Mouse (Mus musculus) kidney, postnatal 0 days (tissue): ENCODE results near the gene Pitx3. TPM values are rescaled to one million over a fixed set of nuclear protein-coding genes. Genes with fewer than 3 reads are reported as not detected.
"Not testable (repeated sequence)": the region's sequence is repeated elsewhere in the genome, so short reads cannot be mapped to it uniquely, and the experiment has no call there.

Source experiments
- ATAC-seq: fragments of 200-750 bp; cut with Nextera tagmentation; replicated peaks from 2 replicates; pipeline ENCODE4 v1.8.0; 2017; ENCODE audit warnings: low read depth, moderate number of reproducible peaks, moderate TSS enrichment, moderate library complexity; ENCODE audit not compliant: low FRiP score
- DNase-seq: peaks from one replicate; pipeline ENCODE4 v3.0.0-alpha.2; 2016; ENCODE audit warnings: low spot score
- H3K27ac ChIP-seq: fragments of 300-500 bp; sonication (generic); 2 replicates; pipeline ENCODE4 v1.5.1; 2014; ENCODE audit warnings: mild to moderate bottlenecking
- H3K27me3 ChIP-seq: fragments of 300-500 bp; sonication (generic); 2 replicates; pipeline ENCODE4 v1.6.1; 2014; ENCODE audit warnings: low read length, mixed read lengths; ENCODE audit not compliant: insufficient read depth
- H3K36me3 ChIP-seq: fragments of 300-500 bp; sonication (generic); 2 replicates; pipeline ENCODE4 v1.6.1; 2014; ENCODE audit warnings: low read length, mixed read lengths; ENCODE audit not compliant: insufficient read depth
- H3K4me1 ChIP-seq: fragments of 300-500 bp; sonication (generic); replicated peaks from 2 replicates; pipeline ENCODE4 v1.6.1; 2014; ENCODE audit warnings: antibody characterized with exemption, low read length, mixed read lengths; ENCODE audit not compliant: insufficient read depth
- H3K4me2 ChIP-seq: fragments of 300-500 bp; sonication (generic); 2 replicates; pipeline ENCODE4 v1.6.1; 2014; ENCODE audit warnings: mild to moderate bottlenecking, low read length, moderate library complexity, mixed read lengths
- H3K4me3 ChIP-seq: fragments of 300-500 bp; sonication (generic); replicated peaks from 2 replicates; pipeline ENCODE4 v1.5.1; 2014; ENCODE audit warnings: low read depth, low read length
- H3K9ac ChIP-seq: fragments of 300-500 bp; sonication (generic); 2 replicates; pipeline ENCODE4 v1.6.1; 2014; ENCODE audit warnings: low read depth, low read length
- H3K9me3 ChIP-seq: fragments of 300-500 bp; sonication (generic); replicated peaks from 2 replicates; pipeline ENCODE4 v1.6.1; 2016; ENCODE audit warnings: low read length, inconsistent platforms, mixed read lengths
- CTCF ChIP-seq: IDR thresholded peaks from 2 replicates; pipeline ENCODE4 v1.5.1; 2016; ENCODE audit warnings: antibody characterized with exemption, low read depth, mild to moderate bottlenecking, moderate library complexity
- WGBS: fragments of 180-500 bp; shearing (Covaris S2); extraction: QIAGEN DNeasy Blood & Tissue Kit; methylation state at CpG from one replicate; pipeline ENCODE4 v1.1.7; 2014; 5-methylcytosine and 5-hydroxymethylcytosine counted together
- polyA plus RNA-seq: library from polyadenylated mRNA; unstranded; fragments of >200 nt; fragmentation: Nextera tagmentation; extraction: Ambion mirVana; gene quantifications from 2 replicates; pipeline ENCODE4 v1.2.1, GENCODE M21; 2015

The Pitx3 gene
- polyA plus RNA-seq, 1 experiment from 2014 or later: not detected

DNA sequence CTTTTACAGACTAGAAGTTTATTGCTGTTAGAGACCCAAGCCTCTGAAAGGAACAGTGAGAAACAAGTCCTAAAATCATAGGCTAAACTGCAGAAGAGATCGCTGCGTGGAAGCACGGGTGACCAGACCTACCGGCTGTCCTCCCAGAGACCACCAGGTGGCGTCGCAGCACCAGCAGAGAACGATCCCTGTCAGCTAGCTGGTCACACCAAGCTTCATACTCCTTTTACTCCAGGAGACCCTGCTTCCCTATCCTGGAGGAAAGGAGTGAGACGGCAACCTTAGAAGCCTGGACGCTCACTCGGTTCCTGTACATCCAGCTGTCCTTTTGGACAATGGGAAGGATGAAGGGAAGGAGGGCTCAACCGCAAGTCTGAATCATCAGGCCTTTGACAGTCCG is 12.8 kb downstream of the Pitx3 start:
- H3K9me3 ChIP-seq: no peaks in the 10 kb centered on the region
- peaks cover 17% of the 10 kb centered on the region; the same call in 1 of the 2 replicates for H3K4me1 ChIP-seq
- DNase-seq (peak; percentile 96), ATAC-seq (peak; percentile 68; the same call in 1 of the 2 replicates)
- TF ChIP-seq CTCF: peak; percentile 99
- H3K27ac ChIP-seq: no peak overlapping the region
- WGBS: under 1% methylated on average over 12 of the region's 12 CpGs
- H3K9ac ChIP-seq: no peak overlapping the region
- H3K4me2 ChIP-seq: peak overlapping the region; percentile 96
- H3K36me3 ChIP-seq: no peaks in the 10 kb centered on the region
- H3K4me3 ChIP-seq: peak overlapping the region; percentile 41; the same call in 1 of the 2 replicates
- H3K27me3 ChIP-seq: peaks cover 42% of the 10 kb centered on the region

DNA sequence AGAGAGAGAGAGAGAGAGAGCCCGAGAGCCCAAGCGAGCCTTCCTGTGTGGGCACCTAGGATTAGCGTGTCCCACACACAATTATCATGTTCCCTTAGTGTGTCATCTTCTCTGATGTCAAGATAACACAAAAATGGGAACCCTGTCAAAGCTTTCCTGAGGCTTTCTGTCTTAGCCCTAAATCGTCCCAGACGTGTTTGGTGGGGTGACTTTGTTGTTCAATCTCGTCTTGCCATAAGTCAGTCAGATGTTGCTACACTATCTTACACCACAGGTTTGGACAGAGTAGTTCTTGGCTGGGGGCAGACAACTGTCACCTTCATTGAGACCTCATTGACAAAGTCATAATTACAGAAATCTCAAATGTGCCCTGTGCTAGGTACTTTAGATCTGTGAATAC is 15.5 kb downstream of the Pitx3 start:
- 43% methylated on average over 6 of the region's 6 CpGs for WGBS
- Histone ChIP-seq H3K4me2 (no peak overlapping the region), H3K36me3 (no peaks in the 10 kb centered on the region), H3K27ac (no peak overlapping the region), H3K9me3 (no peaks in the 10 kb centered on the region), H3K27me3 (peaks cover 34% of the 10 kb centered on the region), H3K9ac (no peak overlapping the region), H3K4me3 (no peak overlapping the region), H3K4me1 (peaks cover 17% of the 10 kb centered on the region; the same call in 1 of the 2 replicates)
- no peak for ATAC-seq
- no peak for TF ChIP-seq CTCF
- DNase-seq: no peak

DNA sequence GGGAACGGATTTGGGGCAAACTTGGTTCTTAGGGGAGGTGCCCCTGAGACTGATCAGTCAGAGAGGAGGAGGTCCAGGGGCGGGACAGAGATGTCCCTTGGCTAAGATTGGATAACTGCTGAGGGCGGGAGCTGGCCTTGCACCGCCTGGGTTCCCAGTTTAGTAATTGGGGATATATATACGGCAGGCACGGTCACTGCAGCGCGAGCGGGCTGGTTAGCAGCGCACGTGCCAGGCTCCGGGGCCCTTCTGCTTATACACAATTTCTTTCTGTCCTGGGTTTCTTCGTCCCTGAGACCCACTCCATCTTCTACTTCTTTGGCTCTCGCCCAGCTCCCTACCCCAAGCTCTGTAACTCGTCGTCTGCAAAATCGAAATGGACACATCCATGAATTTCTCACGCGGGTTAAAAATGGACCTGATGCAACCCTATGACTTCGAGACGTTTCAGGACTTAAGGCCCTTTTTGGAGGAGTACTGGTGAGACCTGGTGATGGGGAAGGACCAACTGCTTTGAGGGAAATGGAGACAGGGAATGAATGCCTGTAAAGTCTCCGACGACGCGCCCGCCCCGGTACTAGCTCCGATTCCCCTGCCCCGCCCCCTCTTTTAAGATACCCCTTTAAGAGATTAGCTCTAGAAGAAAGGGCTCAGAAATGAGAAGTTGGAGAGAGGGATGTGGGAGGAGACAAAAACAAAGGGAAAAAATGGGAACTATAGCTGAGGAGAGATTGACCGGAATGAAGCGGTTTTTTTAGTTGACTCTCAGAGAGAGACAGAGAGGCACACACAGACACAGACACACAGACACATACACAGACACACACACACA is 16.2 kb downstream of the Pitx3 start, which contains the start of gene Elovl3:
Elovl3 (plus strand) TSS at position 204 of the 832 bp plus-strand sequence.
- 3% methylated on average over 31 of the region's 31 CpGs for WGBS
- H3K27me3 ChIP-seq: peaks cover 34% of the 10 kb centered on the region
- DNase-seq (peak; percentile 72), ATAC-seq (no peak)
- no peak within 1 kb of the TSS for H3K9ac ChIP-seq
- no peak for TF ChIP-seq CTCF
- H3K4me1 ChIP-seq: peaks cover 17% of the 10 kb centered on the region; the same call in 1 of the 2 replicates
- H3K9me3 ChIP-seq: no peaks in the 10 kb centered on the region
- no peak within 1 kb of the TSS for H3K27ac ChIP-seq
- H3K4me2 ChIP-seq: peak within 1 kb of the TSS; percentile 46
- peak within 1 kb of the TSS; percentile 24 for H3K4me3 ChIP-seq
- no peaks in the 10 kb centered on the region for H3K36me3 ChIP-seq

DNA sequence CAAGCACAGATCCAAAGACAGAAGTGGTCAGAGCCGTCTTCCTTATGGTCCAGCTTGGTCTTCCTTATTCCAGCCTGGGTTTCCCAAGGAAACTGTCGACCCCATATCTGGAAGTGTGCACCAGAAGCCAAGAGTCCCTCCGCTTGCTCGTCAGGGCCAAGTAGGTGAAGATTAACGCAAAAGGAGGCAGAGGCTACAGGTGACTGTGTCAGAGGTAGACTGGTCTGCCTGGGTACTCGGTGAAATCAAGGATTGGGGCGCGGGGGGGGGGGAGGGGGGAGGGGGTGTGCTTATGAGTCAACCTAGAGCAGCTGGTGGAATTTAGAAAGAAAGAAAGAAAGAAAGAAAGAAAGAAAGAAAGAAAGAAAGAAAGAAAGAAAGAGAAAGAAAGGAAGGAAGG is 16.8 kb downstream of the Pitx3 start:
- Histone ChIP-seq H3K9ac (no peak overlapping the region), H3K9me3 (no peaks in the 10 kb centered on the region), H3K27me3 (peaks cover 28% of the 10 kb centered on the region), H3K4me2 (peak overlapping the region; percentile 46), H3K27ac (no peak overlapping the region), H3K4me1 (peaks cover 12% of the 10 kb centered on the region; the same call in 1 of the 2 replicates), H3K4me3 (peak overlapping the region; percentile 24), H3K36me3 (no peaks in the 10 kb centered on the region)
- ATAC-seq (no peak), DNase-seq (no peak)
- 4% methylated on average over 7 of the region's 8 CpGs for WGBS
- no peak for TF ChIP-seq CTCF

DNA sequence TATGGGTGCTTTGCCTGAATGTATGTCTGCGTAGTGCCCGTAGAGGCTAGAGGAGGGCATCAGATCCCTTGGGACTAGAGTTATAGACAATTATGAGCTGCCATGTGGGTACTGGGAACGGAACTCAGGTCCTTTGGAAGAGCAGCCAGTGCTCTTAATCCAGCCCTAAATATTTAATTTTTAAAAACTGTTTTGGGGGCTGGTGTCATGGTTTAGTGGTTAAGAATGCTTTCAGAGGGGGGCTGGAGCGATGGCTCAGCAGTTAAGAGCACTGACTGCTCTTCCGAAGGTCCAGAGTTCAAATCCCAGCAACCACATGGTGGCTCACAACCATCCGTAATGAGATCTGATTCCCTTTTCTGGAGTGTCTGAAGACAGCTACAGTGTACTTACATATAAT is 18.4 kb downstream of the Pitx3 start:
- not testable (repeated sequence) for H3K27ac ChIP-seq, H3K4me1 ChIP-seq, H3K9ac ChIP-seq, H3K36me3 ChIP-seq, H3K4me2 ChIP-seq, H3K9me3 ChIP-seq, H3K4me3 ChIP-seq, DNase-seq, ATAC-seq
- 76% methylated on average over 6 of the region's 6 CpGs for WGBS
- peaks cover 24% of the 10 kb centered on the region for H3K27me3 ChIP-seq

DNA sequence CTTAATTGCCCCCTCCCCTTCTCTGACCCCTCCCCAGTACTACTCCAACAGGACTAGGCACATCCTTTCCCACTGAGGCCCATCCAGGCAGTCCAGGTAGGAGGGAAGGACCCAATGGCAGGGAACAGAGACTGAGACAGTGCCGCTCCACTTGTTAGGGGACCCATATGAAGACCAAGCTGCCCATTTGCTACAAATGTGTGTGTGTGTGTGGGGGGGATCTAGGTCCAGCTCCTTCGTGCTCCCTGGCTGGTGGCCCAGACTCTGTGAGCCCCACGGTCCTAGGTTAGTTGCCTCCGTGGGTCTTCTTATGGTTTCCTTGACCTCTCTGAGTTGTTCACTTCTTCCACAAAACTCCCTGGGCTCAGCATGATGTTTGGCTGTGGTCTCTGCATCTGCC is 21.8 kb downstream of the Pitx3 start:
- Histone ChIP-seq H3K4me3 (no peak overlapping the region), H3K36me3 (no peaks in the 10 kb centered on the region), H3K27ac (no peak overlapping the region), H3K9ac (no peak overlapping the region), H3K27me3 (0 out of 2 replicates have a peak, but pooled peaks cover 6% of the 10 kb centered on the region), H3K4me2 (no peak overlapping the region), H3K9me3 (no peaks in the 10 kb centered on the region), H3K4me1 (no peaks in the 10 kb centered on the region)
- DNase-seq (no peak), ATAC-seq (no peak)
- no peak for TF ChIP-seq CTCF
- WGBS: 82% methylated on average over 4 of the region's 4 CpGs
